Mouse (Mus musculus) monocyte, adult 2 months (primary cell): Measurements from ENCODE around the gene Cped1.

Experiments used
- DNase-seq, 2 experiments: peaks; one replicate each; pipeline ENCODE4 v3.0.0; 2022; ENCODE audit warnings: low spot score in 2 of 2, low read depth in 1 of 2

The Cped1 gene

GRCm38 (mm10) chr6:22157461-22157860 is 171.7 kb downstream of the Cped1 start:
- no peak for DNase-seq

GRCm38 (mm10) chr6:22161944-22162343 is 176.2 kb downstream of the Cped1 start:
- DNase-seq, result no peak

- DNase-seq, result no peak
Observed at GRCm38 (mm10) chr6:22168388-22168787, 182.7 kb downstream of the Cped1 start.

- DNase-seq, result no peak
Observed at GRCm38 (mm10) chr6:22178721-22179295, 193.1 kb downstream of the Cped1 start.

GRCm38 (mm10) chr6:22180316-22180715 is 194.6 kb downstream of the Cped1 start:
- DNase-seq, result no peak

GRCm38 (mm10) chr6:22186967-22187366 is 201.3 kb downstream of the Cped1 start:
- no peak for DNase-seq

- DNase-seq, result no peak
Observed at GRCm38 (mm10) chr6:22189346-22190335, 203.9 kb downstream of the Cped1 start.

- DNase-seq, result no peak
Observed at GRCm38 (mm10) chr6:22198603-22199002, 212.9 kb downstream of the Cped1 start.

- DNase-seq, result no peak
Observed at GRCm38 (mm10) chr6:22199473-22199872, 213.8 kb downstream of the Cped1 start.

- no peak for DNase-seq
Observed at GRCm38 (mm10) chr6:22200133-22200532, 214.4 kb downstream of the Cped1 start.

GRCm38 (mm10) chr6:22201879-22202278 is 216.2 kb downstream of the Cped1 start:
- DNase-seq, result no peak

GRCm38 (mm10) chr6:22205030-22205750 is 219.5 kb downstream of the Cped1 start:
- DNase-seq, result no peak

GRCm38 (mm10) chr6:22205751-22206121 is 220.0 kb downstream of the Cped1 start:
- DNase-seq, result no peak

GRCm38 (mm10) chr6:22206179-22206578 is 220.5 kb downstream of the Cped1 start:
- DNase-seq, result no peak

GRCm38 (mm10) chr6:22206630-22207293 is 221.0 kb downstream of the Cped1 start:
- DNase-seq, result no peak

- no peak for DNase-seq
Observed at GRCm38 (mm10) chr6:22212158-22212557, 226.4 kb downstream of the Cped1 start.

- no peak for DNase-seq
Observed at GRCm38 (mm10) chr6:22213187-22213586, 227.5 kb downstream of the Cped1 start.

GRCm38 (mm10) chr6:22213813-22214212 is 228.1 kb downstream of the Cped1 start:
- DNase-seq, result no peak

GRCm38 (mm10) chr6:22214665-22215064 is 228.9 kb downstream of the Cped1 start:
- no peak for DNase-seq

- no peak for DNase-seq
Observed at GRCm38 (mm10) chr6:22216276-22216973, 230.7 kb downstream of the Cped1 start.

GRCm38 (mm10) chr6:22221134-22221533 is 235.4 kb downstream of the Cped1 start:
- DNase-seq, result no peak
